Mouse (Mus musculus) heart, postnatal 0 days (tissue): ENCODE data around the gene Slamf9. TPM values are rescaled to one million over a fixed set of nuclear protein-coding genes. Genes with fewer than 3 reads are reported as not detected.
A peak's percentile ranks its signal among the peaks of the same experiment; 100 is the strongest.

Source experiments
- ATAC-seq: fragments of 200-750 bp; cut with Nextera tagmentation; 2 replicates; pipeline ENCODE4 v1.8.0; 2017; ENCODE audit warnings: low read depth, moderate number of reproducible peaks, moderate library complexity; ENCODE audit not compliant: insufficient read depth
- DNase-seq: peaks from one replicate; pipeline ENCODE4 v3.0.0-alpha.2; 2016; ENCODE audit warnings: low spot score
- H3K27ac ChIP-seq: fragments of 300-500 bp; sonication (generic); 2 replicates; pipeline ENCODE4 v1.5.1; 2014; ENCODE audit warnings: low read depth, mild to moderate bottlenecking
- H3K27me3 ChIP-seq: fragments of 300-500 bp; sonication (generic); 2 replicates; pipeline ENCODE4 v1.6.1; 2014; ENCODE audit warnings: low read length, mixed read lengths; ENCODE audit not compliant: control insufficient read depth, insufficient read depth
- H3K36me3 ChIP-seq: fragments of 300-500 bp; sonication (generic); replicated peaks from 2 replicates; pipeline ENCODE4 v1.6.1; 2014; ENCODE audit warnings: low read length, mixed read lengths; ENCODE audit not compliant: control insufficient read depth, insufficient read depth
- H3K4me1 ChIP-seq: fragments of 300-500 bp; sonication (generic); 2 replicates; pipeline ENCODE4 v1.6.1; 2014; ENCODE audit warnings: antibody characterized with exemption; ENCODE audit not compliant: control insufficient read depth, insufficient read depth
- H3K4me2 ChIP-seq: fragments of 300-500 bp; sonication (generic); 2 replicates; pipeline ENCODE4 v1.6.1; 2014; ENCODE audit warnings: low read depth, mild to moderate bottlenecking, low read length, moderate library complexity
- H3K4me3 ChIP-seq: fragments of 300-500 bp; sonication (generic); 2 replicates; pipeline ENCODE4 v1.5.1; 2014; ENCODE audit warnings: low read depth, low read length
- H3K9ac ChIP-seq: fragments of 300-500 bp; sonication (generic); replicated peaks from 2 replicates; pipeline ENCODE4 v1.6.1; 2014; ENCODE audit warnings: low read depth, low read length, mixed read lengths
- H3K9me3 ChIP-seq: fragments of 300-500 bp; sonication (generic); replicated peaks from 2 replicates; pipeline ENCODE4 v1.6.1; 2016; ENCODE audit warnings: low read length; ENCODE audit not compliant: control insufficient read depth
- CTCF ChIP-seq: IDR thresholded peaks from 2 replicates; pipeline ENCODE4 v1.5.1; 2016; ENCODE audit warnings: antibody characterized with exemption, control low read depth, low read depth
- EP300 ChIP-seq: IDR thresholded peaks from 2 replicates; pipeline ENCODE4 v1.6.1; 2016; ENCODE audit warnings: antibody characterized with exemption, low read depth
- WGBS: fragments of 180-500 bp; shearing (Covaris S2); extraction: QIAGEN DNeasy Blood & Tissue Kit; methylation state at CpG from one replicate; pipeline ENCODE4 v1.1.7; 2014; 5-methylcytosine and 5-hydroxymethylcytosine counted together
- polyA plus RNA-seq: library from polyadenylated mRNA; unstranded; fragments of >200 nt; fragmentation: Nextera tagmentation; extraction: Ambion mirVana; gene quantifications from 2 replicates; pipeline ENCODE4 v1.2.1, GENCODE M21; 2015
- total RNA-seq: library from RNA; depleted of rRNA; stranded (reverse); fragments of >200 nt; gene quantifications from 2 replicates; pipeline ENCODE4 v1.2.3, GENCODE M21; 2014; ENCODE audit warnings: low replicate concordance

Gene Slamf9
- total and polyA plus RNA-seq, 2 experiments from 2014 or later, result 1.9 to 2.0 TPM

GRCm38 (mm10) chr1:172481540-172482280 is 6.6 kb downstream of the Slamf9 start, which contains the start of gene Igsf9:
TSS of gene Igsf9 (plus strand) at chr1:172481788.
- no peak within 1 kb of the TSS for H3K27ac ChIP-seq
- WGBS, result under 1% methylated on average over 37 of the region's 38 CpGs
- ATAC-seq, result peak; percentile 95

GRCm38 (mm10) chr1:172482518-172483360 is 7.6 kb downstream of the Slamf9 start:
- Histone ChIP-seq H3K4me2 (peak overlapping the region; percentile 83), H3K4me3 (peak overlapping the region; percentile 43), H3K27me3 (0 out of 2 replicates have a peak, but pooled peaks cover 3% of the 10 kb centered on the region), H3K9ac (0 out of 2 replicates have a peak overlapping the region, but pooled peaks have one; percentile 18), H3K36me3 (no peaks in the 10 kb centered on the region), H3K27ac (no peak overlapping the region), H3K4me1 (peaks cover 4% of the 10 kb centered on the region), H3K9me3 (no peaks in the 10 kb centered on the region)
- DNase-seq (no peak), ATAC-seq (no peak)
- TF ChIP-seq EP300 (no peak), CTCF (no peak)
- WGBS, result 18% methylated on average over 12 of the region's 12 CpGs

More at GRCm38 (mm10) chr1:172481540-172482280, 6.6 kb downstream of the Slamf9 start, which contains the start of gene Igsf9:
- 0 out of 2 replicates have a peak, but pooled peaks cover 3% of the 10 kb centered on the region for H3K27me3 ChIP-seq
- H3K36me3 ChIP-seq, result no peaks in the 10 kb centered on the region
- 0 out of 2 replicates have a peak within 1 kb of the TSS, but pooled peaks have one; percentile 18 for H3K9ac ChIP-seq
- peak; percentile 87 for DNase-seq
- H3K9me3 ChIP-seq, result no peaks in the 10 kb centered on the region
- peaks cover 4% of the 10 kb centered on the region for H3K4me1 ChIP-seq
- TF ChIP-seq EP300 (no peak), CTCF (peak; percentile 60)
- peak within 1 kb of the TSS; percentile 43 for H3K4me3 ChIP-seq
- peak within 1 kb of the TSS; percentile 83 for H3K4me2 ChIP-seq

GRCm38 (mm10) chr1:172483361-172483660 is 8.2 kb downstream of the Slamf9 start:
- TF ChIP-seq CTCF (no peak), EP300 (no peak)
- DNase-seq (no peak), ATAC-seq (no peak)
- H3K4me2 ChIP-seq, result no peak overlapping the region
- no peaks in the 10 kb centered on the region for H3K36me3 ChIP-seq
- H3K9me3 ChIP-seq, result no peaks in the 10 kb centered on the region
- H3K27ac ChIP-seq, result no peak overlapping the region
- H3K9ac ChIP-seq, result no peak overlapping the region
- H3K4me1 ChIP-seq, result peaks cover 4% of the 10 kb centered on the region
- 39% methylated on average over 4 of the region's 4 CpGs for WGBS
- 0 out of 2 replicates have a peak, but pooled peaks cover 3% of the 10 kb centered on the region for H3K27me3 ChIP-seq
- no peak overlapping the region for H3K4me3 ChIP-seq

- no peaks in the 10 kb centered on the region for H3K36me3 ChIP-seq
- H3K27me3 ChIP-seq, result 0 out of 2 replicates have a peak, but pooled peaks cover 3% of the 10 kb centered on the region
- TF ChIP-seq CTCF (no peak), EP300 (no peak)
- peaks cover 4% of the 10 kb centered on the region for H3K4me1 ChIP-seq
- ATAC-seq (no peak), DNase-seq (no peak)
- no peak overlapping the region for H3K4me2 ChIP-seq
- no peak overlapping the region for H3K9ac ChIP-seq
- no peak overlapping the region for H3K4me3 ChIP-seq
- 81% methylated on average over 11 of the region's 11 CpGs for WGBS
- no peak overlapping the region for H3K27ac ChIP-seq
- H3K9me3 ChIP-seq, result no peaks in the 10 kb centered on the region
Observed at GRCm38 (mm10) chr1:172484236-172484635, 9.1 kb downstream of the Slamf9 start.

- no peak for DNase-seq
- H3K4me3 ChIP-seq, result no peak overlapping the region
- H3K27me3 ChIP-seq, result peaks cover 7% of the 10 kb centered on the region; the same call in 1 of the 2 replicates
- TF ChIP-seq EP300, result no peak
- no peak for TF ChIP-seq CTCF
- H3K9me3 ChIP-seq, result no peaks in the 10 kb centered on the region
- H3K27ac ChIP-seq, result no peak overlapping the region
- no peak overlapping the region for H3K4me2 ChIP-seq
- 80% methylated on average over 13 of the region's 13 CpGs for WGBS
- H3K36me3 ChIP-seq, result no peaks in the 10 kb centered on the region
- no peak overlapping the region for H3K9ac ChIP-seq
- peaks cover 4% of the 10 kb centered on the region for H3K4me1 ChIP-seq
- ATAC-seq, result no peak
Observed at GRCm38 (mm10) chr1:172484671-172485070, 9.5 kb downstream of the Slamf9 start.
